Mouse (Mus musculus) CH12.LX (cell line): ENCODE data around the gene Kif1a. TPM values are rescaled to one million over a fixed set of nuclear protein-coding genes. Genes with fewer than 3 reads are reported as not detected.

Experiments used
- DNase-seq: peaks from one replicate; pipeline ENCODE4 v3.0.0-alpha.2; 2013; ENCODE audit errors: extremely low read depth
- H3K27ac ChIP-seq: 2 replicates; pipeline ENCODE4 v1.5.1; 2012; ENCODE audit warnings: low read depth, mild to moderate bottlenecking, control low read depth, moderate library complexity; ENCODE audit not compliant: insufficient read depth
- H3K27me3 ChIP-seq: replicated peaks from 2 replicates; pipeline ENCODE3; 2012; ENCODE audit warnings: inconsistent platforms
- H3K36me3 ChIP-seq, 2 experiments: replicated peaks in 1 of 2; 2 replicates each; pipeline versions ENCODE3 to v1.6.1; 2012; ENCODE audit warnings: inconsistent platforms in 1 of 2, low read length in 1 of 2, mild to moderate bottlenecking in 1 of 2, mixed read lengths in 1 of 2, moderate library complexity in 1 of 2; ENCODE audit not compliant: control insufficient read depth in 1 of 2, insufficient read depth in 1 of 2
- H3K4me1 ChIP-seq, 2 experiments: 2 replicates each; pipeline ENCODE4 v1.6.1; 2012; ENCODE audit warnings: inconsistent platforms in 1 of 2, moderate library complexity in 1 of 2; ENCODE audit not compliant: insufficient read depth in 2 of 2, control insufficient read depth in 1 of 2
- H3K4me2 ChIP-seq: 2 replicates; pipeline ENCODE4 v1.6.1; 2012; ENCODE audit warnings: low read depth, mild to moderate bottlenecking, control low read depth; ENCODE audit not compliant: poor library complexity, insufficient read depth, severe bottlenecking
- H3K4me3 ChIP-seq, 3 experiments: fragments of 150-350 bp in 1 of 3; sonication (generic) in 1 of 3; replicated peaks in 1 of 3; 2 replicates each; pipeline versions ENCODE3 to v1.5.1; 2011 to 2012; ENCODE audit warnings: low read depth in 2 of 3, low read length in 2 of 3, mild to moderate bottlenecking in 2 of 3, moderate library complexity in 2 of 3, control low read depth in 1 of 3, improper control_type of control experiment in 1 of 3, inconsistent platforms in 1 of 3, mixed read lengths in 1 of 3; ENCODE audit not compliant: poor library complexity in 1 of 3
- H3K79me2 ChIP-seq: replicated peaks from 2 replicates; pipeline ENCODE4 v1.6.1; 2012; ENCODE audit warnings: mild to moderate bottlenecking, moderate library complexity; ENCODE audit not compliant: control insufficient read depth, poor library complexity, insufficient read depth, severe bottlenecking; ENCODE audit errors: extremely low read depth
- H3K9ac ChIP-seq: 2 replicates; pipeline ENCODE4 v1.6.1; 2012; ENCODE audit warnings: low read depth, mild to moderate bottlenecking, control low read depth, moderate library complexity; ENCODE audit not compliant: insufficient read depth
- H3K9me3 ChIP-seq: replicated peaks from 2 replicates; pipeline ENCODE3; 2012; ENCODE audit warnings: low read length, inconsistent platforms, mixed read lengths
- BHLHE40 ChIP-seq: IDR thresholded peaks from 2 replicates; pipeline ENCODE4 v1.6.1; 2011; ENCODE audit warnings: mild to moderate bottlenecking, low read depth, low read length, improper control_type of control experiment
- CHD1 ChIP-seq: IDR thresholded peaks from 2 replicates; pipeline ENCODE4 v1.6.1; 2012; ENCODE audit warnings: low read depth, low read length, improper control_type of control experiment, inconsistent platforms
- CHD2 ChIP-seq: IDR thresholded peaks from 2 replicates; pipeline ENCODE4 v1.6.1; 2011; ENCODE audit warnings: low read length, improper control_type of control experiment
- CTCF ChIP-seq, 2 experiments: IDR thresholded peaks in 1 of 2; conservative IDR thresholded peaks in 1 of 2; 2 replicates each; pipeline ENCODE4 v1.5.1; 2011 to 2012; ENCODE audit warnings: low read depth in 2 of 2, low read length in 2 of 2, improper control_type of control experiment in 1 of 2, inconsistent platforms in 1 of 2, mild to moderate bottlenecking in 1 of 2, moderate library complexity in 1 of 2
- E2F4 ChIP-seq: IDR thresholded peaks from 2 replicates; pipeline ENCODE4 v1.6.1; 2011; ENCODE audit warnings: low read depth, low read length, improper control_type of control experiment; ENCODE audit not compliant: insufficient replicate concordance
- ELF1 ChIP-seq: IDR thresholded peaks from 2 replicates; pipeline ENCODE4 v1.6.1; 2014; ENCODE audit warnings: low read depth, mild to moderate bottlenecking, inconsistent platforms, low read length, improper control_type of control experiment
- ETS1 ChIP-seq: conservative IDR thresholded peaks from 2 replicates; pipeline ENCODE4 v1.6.1; 2012; ENCODE audit warnings: low read depth, mild to moderate bottlenecking, inconsistent platforms, low read length, improper control_type of control experiment, moderate library complexity
- GABPA ChIP-seq: IDR thresholded peaks from 2 replicates; pipeline ENCODE4 v1.6.1; 2012; ENCODE audit warnings: low read depth, low read length, improper control_type of control experiment, inconsistent platforms; ENCODE audit not compliant: insufficient replicate concordance
- HCFC1 ChIP-seq: IDR thresholded peaks from 2 replicates; pipeline ENCODE4 v1.6.1; 2012; ENCODE audit warnings: low read depth, mild to moderate bottlenecking, inconsistent platforms, low read length, improper control_type of control experiment
- MAFK ChIP-seq: IDR thresholded peaks from 2 replicates; pipeline ENCODE4 v1.6.1; 2011; ENCODE audit warnings: low read length, improper control_type of control experiment; ENCODE audit not compliant: insufficient replicate concordance
- MAZ ChIP-seq: IDR thresholded peaks from 2 replicates; pipeline ENCODE4 v1.6.1; 2012; ENCODE audit warnings: low read depth, mild to moderate bottlenecking, inconsistent platforms, low read length, improper control_type of control experiment, moderate library complexity
- MEF2A ChIP-seq: IDR thresholded peaks from 2 replicates; pipeline ENCODE4 v1.6.1; 2014; ENCODE audit warnings: low read depth, mild to moderate bottlenecking, inconsistent platforms, low read length, improper control_type of control experiment, borderline replicate concordance
- MXI1 ChIP-seq: IDR thresholded peaks from 2 replicates; pipeline ENCODE4 v1.6.1; 2011; ENCODE audit warnings: mild to moderate bottlenecking, low read depth, low read length, improper control_type of control experiment
- MYC ChIP-seq: IDR thresholded peaks from 2 replicates; pipeline ENCODE4 v1.6.1; 2011; ENCODE audit warnings: low read depth, mild to moderate bottlenecking, improper control_type of control experiment, low read length
- NRF1 ChIP-seq: IDR thresholded peaks from 2 replicates; pipeline ENCODE4 v1.6.1; 2014; ENCODE audit warnings: low read depth, mild to moderate bottlenecking, inconsistent platforms, low read length, improper control_type of control experiment, moderate library complexity
- PAX5 ChIP-seq: IDR thresholded peaks from 2 replicates; pipeline ENCODE4 v1.6.1; 2012; ENCODE audit warnings: low read length, inconsistent platforms, mixed read lengths
- POLR2A ChIP-seq: IDR thresholded peaks from 2 replicates; pipeline ENCODE4 v1.6.1; 2011; ENCODE audit warnings: low read depth, mild to moderate bottlenecking, improper control_type of control experiment, low read length
- POLR2AphosphoS2 ChIP-seq: IDR thresholded peaks from 2 replicates; pipeline ENCODE4 v1.6.1; 2011; ENCODE audit warnings: low read depth, low read length, improper control_type of control experiment
- RAD21 ChIP-seq: IDR thresholded peaks from 2 replicates; pipeline ENCODE4 v1.6.1; 2011; ENCODE audit warnings: low read depth, mild to moderate bottlenecking, low read length, improper control_type of control experiment, moderate library complexity
- SIN3A ChIP-seq: IDR thresholded peaks from 2 replicates; pipeline ENCODE4 v1.6.1; 2012; ENCODE audit warnings: low read length, improper control_type of control experiment, inconsistent platforms
- SMC3 ChIP-seq: IDR thresholded peaks from 2 replicates; pipeline ENCODE4 v1.6.1; 2011; ENCODE audit warnings: low read depth, low read length, improper control_type of control experiment
- TCF12 ChIP-seq: IDR thresholded peaks from 2 replicates; pipeline ENCODE4 v1.6.1; 2014; ENCODE audit warnings: low read depth, mild to moderate bottlenecking, inconsistent platforms, low read length, improper control_type of control experiment
- UBTF ChIP-seq: IDR thresholded peaks from 2 replicates; pipeline ENCODE4 v1.6.1; 2012; ENCODE audit warnings: low read depth, mild to moderate bottlenecking, inconsistent platforms, low read length, improper control_type of control experiment, moderate library complexity
- USF1 ChIP-seq: IDR thresholded peaks from 2 replicates; pipeline ENCODE4 v1.6.1; 2014; ENCODE audit warnings: low read depth, mild to moderate bottlenecking, inconsistent platforms, low read length, improper control_type of control experiment
- ZKSCAN1 ChIP-seq: IDR thresholded peaks from 2 replicates; pipeline ENCODE4 v1.6.1; 2012; ENCODE audit warnings: low read depth, inconsistent platforms, low read length, improper control_type of control experiment, borderline replicate concordance
- ZMIZ1 ChIP-seq: IDR thresholded peaks from 2 replicates; pipeline ENCODE4 v1.6.1; 2012; ENCODE audit warnings: low read depth, mild to moderate bottlenecking, inconsistent platforms, low read length, improper control_type of control experiment
- dilution Hi-C: fragments of 300-500 bp; cut with MboI; formaldehyde crosslinking; loops from 2 replicates; pipeline ENCODE4 v1.14.3; 2020; ENCODE audit warnings: low sequenced_read_pairs; ENCODE audit not compliant: extremely low pct_unique_long_range_greater_than_20kb, extremely low pct_ligation_motif_present
- in situ Hi-C: fragments of 300-500 bp; cut with MboI; formaldehyde crosslinking; loops from 3 replicates; pipeline ENCODE4 v1.14.3; 2019; ENCODE audit warnings: low sequenced_read_pairs, low pct_ligation_motif_present, low pct_unique_long_range_greater_than_20kb, mixed read lengths
- polyA plus RNA-seq: library from polyadenylated mRNA; unstranded; fragments of >175 nt; gene quantifications from 2 replicates; pipeline ENCODE4 v1.2.1, GENCODE M21; 2012; ENCODE audit warnings: low read depth; ENCODE audit not compliant: insufficient read length
- total RNA-seq, 2 experiments: library from RNA; depleted of rRNA; stranded (reverse); fragments of 300-350 nt in 1 of 2; fragments of >200 nt in 1 of 2; gene quantifications; 2 replicates each; pipeline ENCODE4 v1.2.3; 2012 to 2014

Kif1a gene
- total and polyA plus RNA-seq, 3 experiments: 0.17 to 0.61 (median 0.17) TPM

DNA sequence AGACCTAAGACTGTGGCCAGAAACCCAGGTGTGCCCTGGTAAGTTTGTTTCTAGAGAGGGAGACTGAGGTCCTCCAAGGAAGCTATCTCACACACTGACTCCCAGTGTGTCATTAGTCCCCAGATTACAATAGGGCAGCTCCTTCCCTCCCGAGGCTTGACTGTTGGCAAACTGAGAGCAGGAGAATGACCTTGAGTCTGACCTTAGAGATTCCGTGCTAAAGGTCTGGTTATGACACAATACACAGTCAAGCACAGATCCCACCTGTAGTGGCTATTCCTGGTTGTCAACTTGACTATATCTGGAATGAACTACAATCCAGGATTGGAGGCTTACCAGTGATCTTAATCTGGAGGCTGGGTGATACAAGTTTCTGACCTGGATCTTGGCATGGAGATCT lies 71.7 kb downstream of the Kif1a start:
- no peak overlapping the region for H3K9ac ChIP-seq
- H3K9me3 ChIP-seq: no peaks in the 10 kb centered on the region
- dilution Hi-C loops (no loop called here), in situ Hi-C loops (no loop called here)
- H3K4me3 ChIP-seq: no peak overlapping the region
- H3K4me1 ChIP-seq: peaks cover 0 to 3% of the 10 kb centered on the region in 2 experiments; a peak in 1 of 4 replicates
- no peaks in the 10 kb centered on the region for H3K36me3 ChIP-seq
- DNase-seq: no peak
- no peak overlapping the region for H3K27ac ChIP-seq
- peaks cover 76% of the 10 kb centered on the region for H3K27me3 ChIP-seq
- no peak for TF ChIP-seq PAX5
- no peak for TF ChIP-seq NRF1
- TF ChIP-seq CHD2: no peak
- TF ChIP-seq ELF1: no peak
- TF ChIP-seq CTCF (conservative IDR thresholded peaks at IDR 0.05 in 1 of 2, IDR thresholded peaks at IDR 0.05 in 1 of 2; ENCODE audit: low read depth in 2 of 2, low read length in 2 of 2): no peak
- no peak for TF ChIP-seq USF1
- no peak for TF ChIP-seq MXI1
- no peak for TF ChIP-seq RAD21
- TF ChIP-seq POLR2A: no peak
- no peak for TF ChIP-seq MAFK
- TF ChIP-seq HCFC1: no peak
- no peak for TF ChIP-seq POLR2AphosphoS2
- TF ChIP-seq CHD1: no peak
- TF ChIP-seq ZMIZ1: no peak
- no peak overlapping the region for H3K4me2 ChIP-seq
- no peaks in the 10 kb centered on the region for H3K79me2 ChIP-seq

DNA sequence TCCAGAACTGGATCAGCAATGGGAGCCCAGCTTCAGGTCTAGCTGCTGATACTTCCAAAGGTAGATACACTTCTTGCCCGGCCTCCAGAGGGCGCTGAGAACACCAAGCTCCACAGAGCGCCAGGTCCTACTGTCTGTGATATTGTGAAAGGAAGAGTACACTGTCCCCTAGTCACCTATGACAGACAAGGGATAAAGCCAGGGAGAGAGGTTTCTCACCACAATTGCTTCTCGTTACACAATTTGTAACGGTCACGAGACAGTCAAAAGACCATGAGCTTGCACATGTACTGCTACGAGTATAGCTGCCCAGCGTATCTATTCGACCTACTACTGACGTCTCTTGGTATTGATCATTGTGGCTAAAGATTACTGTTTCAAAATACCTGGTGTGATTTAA lies 72.4 kb downstream of the Kif1a start:
- H3K36me3 ChIP-seq: no peaks in the 10 kb centered on the region
- DNase-seq: no peak
- no peak overlapping the region for H3K9ac ChIP-seq
- H3K4me1 ChIP-seq: peaks cover 0 to 3% of the 10 kb centered on the region in 2 experiments; a peak in 1 of 4 replicates
- no peak overlapping the region for H3K27ac ChIP-seq
- no peak overlapping the region for H3K4me3 ChIP-seq
- H3K9me3 ChIP-seq: no peaks in the 10 kb centered on the region
- dilution Hi-C loops (no loop called here), in situ Hi-C loops (no loop called here)
- peaks cover 76% of the 10 kb centered on the region for H3K27me3 ChIP-seq
- H3K4me2 ChIP-seq: no peak overlapping the region
- no peaks in the 10 kb centered on the region for H3K79me2 ChIP-seq
- no peak for TF ChIP-seq ETS1
- TF ChIP-seq MYC: no peak
- TF ChIP-seq HCFC1: no peak

DNA sequence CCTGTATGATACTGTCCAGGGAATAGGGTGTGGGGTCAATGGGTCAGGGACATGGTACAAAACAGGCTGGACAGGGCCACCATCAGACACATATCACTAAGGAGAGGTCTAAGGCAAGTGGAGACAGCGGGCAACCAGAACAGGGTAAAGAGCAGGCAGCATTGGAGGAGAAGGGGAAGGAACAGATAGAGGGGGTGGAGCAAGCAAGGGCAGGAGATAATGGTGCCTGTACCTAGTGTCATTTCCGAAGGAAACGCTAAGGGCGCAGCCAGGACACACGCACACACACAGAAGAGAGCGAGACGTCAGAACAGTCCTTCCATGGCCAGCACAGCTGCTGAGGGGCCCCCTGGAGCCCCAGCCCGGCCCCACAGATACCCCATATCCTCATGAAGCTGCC lies 75.2 kb downstream of the Kif1a start:
- no peaks in the 10 kb centered on the region for H3K36me3 ChIP-seq
- no peak overlapping the region for H3K4me2 ChIP-seq
- no peaks in the 10 kb centered on the region for H3K9me3 ChIP-seq
- H3K9ac ChIP-seq: no peak overlapping the region
- in situ Hi-C loops (no loop called here), dilution Hi-C loops (no loop called here)
- H3K4me1 ChIP-seq: peaks cover 7 to 17% of the 10 kb centered on the region in 2 experiments
- no peak for DNase-seq
- H3K27ac ChIP-seq: no peak overlapping the region
- no peak for TF ChIP-seq SIN3A
- TF ChIP-seq CHD2: no peak
- TF ChIP-seq BHLHE40: no peak
- no peak for TF ChIP-seq CHD1
- TF ChIP-seq SMC3: no peak
- TF ChIP-seq UBTF: no peak
- no peak for TF ChIP-seq ELF1
- no peak for TF ChIP-seq USF1
- no peak for TF ChIP-seq GABPA
- no peak for TF ChIP-seq CTCF (conservative IDR thresholded peaks at IDR 0.05 in 1 of 2, IDR thresholded peaks at IDR 0.05 in 1 of 2; ENCODE audit: low read depth in 2 of 2, low read length in 2 of 2)
- TF ChIP-seq POLR2A: no peak
- no peak for TF ChIP-seq ZMIZ1
- TF ChIP-seq ZKSCAN1: no peak
- TF ChIP-seq HCFC1: no peak
- TF ChIP-seq MEF2A: no peak
- TF ChIP-seq E2F4: no peak
- no peak for TF ChIP-seq MAZ
- no peak for TF ChIP-seq TCF12
- H3K4me3 ChIP-seq: no peak overlapping the region
- no peaks in the 10 kb centered on the region for H3K79me2 ChIP-seq
- H3K27me3 ChIP-seq: peaks cover 75% of the 10 kb centered on the region
